Mouse (Mus musculus): ENCODE measurements at regions not wholly inside any gene's neighbourhood (a gene's known extent, or its start where the extent isn't known, plus 50 kb on each side); places are given as distances from the start of the nearest gene placed in this dataset.

- peak; percentile 50 for DNase-seq (ENCODE audit: low read depth, low spot score)
These were observed 522.4 kb upstream of the St8sia4 start for GRCm38 (mm10) chr1:96189776-96190175.

GRCm38 (mm10) chr1:96166767-96167166 lies 499.4 kb upstream of the St8sia4 start:
- no peak for DNase-seq (ENCODE audit: low read depth, low spot score)

GRCm38 (mm10) chr1:96155484-96155883 lies 488.1 kb upstream of the St8sia4 start:
- DNase-seq (ENCODE audit: low read depth, low spot score): peak; percentile 2

- DNase-seq (ENCODE audit: low read depth, low spot score): peak; percentile 2
These were observed 461.2 kb upstream of the St8sia4 start for GRCm38 (mm10) chr1:96128618-96129017.

- DNase-seq (ENCODE audit: low read depth, low spot score): no peak
These were observed 440.6 kb upstream of the St8sia4 start for GRCm38 (mm10) chr1:96107986-96108385.

GRCm38 (mm10) chr1:96105392-96105791 lies 438.0 kb upstream of the St8sia4 start:
- DNase-seq (ENCODE audit: low read depth, low spot score): no peak

- no peak for DNase-seq (ENCODE audit: low read depth, low spot score)
These were observed 416.2 kb upstream of the St8sia4 start for GRCm38 (mm10) chr1:96083575-96083974.

GRCm38 (mm10) chr1:96074710-96075109 lies 407.3 kb upstream of the St8sia4 start:
- DNase-seq (ENCODE audit: low read depth, low spot score): no peak

GRCm38 (mm10) chr1:96061335-96061734 lies 394.0 kb upstream of the St8sia4 start:
- no peak for DNase-seq (ENCODE audit: low read depth, low spot score)

GRCm38 (mm10) chr1:96049260-96049659 lies 381.9 kb upstream of the St8sia4 start:
- DNase-seq (ENCODE audit: low read depth, low spot score): no peak

GRCm38 (mm10) chr1:96046556-96046955 lies 379.2 kb upstream of the St8sia4 start:
- DNase-seq (ENCODE audit: low read depth, low spot score): no peak

- DNase-seq (ENCODE audit: low read depth, low spot score): peak; percentile 11
These were observed 352.1 kb upstream of the St8sia4 start for GRCm38 (mm10) chr1:96019443-96019842.

GRCm38 (mm10) chr1:96009461-96009860 lies 342.1 kb upstream of the St8sia4 start:
- no peak for DNase-seq (ENCODE audit: low read depth, low spot score)

- DNase-seq (ENCODE audit: low read depth, low spot score): peak; percentile 45
These were observed 335.7 kb upstream of the St8sia4 start for GRCm38 (mm10) chr1:96003086-96003485.

GRCm38 (mm10) chr1:95962164-95962563 lies 294.8 kb upstream of the St8sia4 start:
- no peak for DNase-seq (ENCODE audit: low read depth, low spot score)
